Mouse (Mus musculus) hindbrain, postnatal 0 days (tissue): Measurements from ENCODE around the gene Eif3l. TPM values are rescaled to one million over a fixed set of nuclear protein-coding genes. Genes with fewer than 3 reads are reported as not detected.

Source experiments
- ATAC-seq: fragments of 200-750 bp; cut with Nextera tagmentation; 2 replicates; pipeline ENCODE4 v1.8.0; 2017; ENCODE audit warnings: mild to moderate bottlenecking, moderate TSS enrichment, moderate library complexity
- DNase-seq: peaks from one replicate; pipeline ENCODE4 v3.0.0-alpha.2; 2015; ENCODE audit warnings: low spot score
- H3K27ac ChIP-seq: fragments of 300-500 bp; sonication (generic); 2 replicates; pipeline ENCODE4 v1.5.1; 2014; ENCODE audit warnings: mild to moderate bottlenecking
- H3K27me3 ChIP-seq: fragments of 300-500 bp; sonication (generic); 2 replicates; pipeline ENCODE4 v1.6.1; 2014; ENCODE audit warnings: low read length, mixed read lengths; ENCODE audit not compliant: insufficient read depth
- H3K36me3 ChIP-seq: fragments of 300-500 bp; sonication (generic); 2 replicates; pipeline ENCODE4 v1.6.1; 2014; ENCODE audit warnings: low read length, mixed read lengths; ENCODE audit not compliant: insufficient read depth
- H3K4me1 ChIP-seq: fragments of 300-500 bp; sonication (generic); 2 replicates; pipeline ENCODE4 v1.6.1; 2014; ENCODE audit warnings: antibody characterized with exemption, low read length, mixed read lengths; ENCODE audit not compliant: insufficient read depth
- H3K4me2 ChIP-seq: fragments of 300-500 bp; sonication (generic); 2 replicates; pipeline ENCODE4 v1.6.1; 2014; ENCODE audit warnings: low read depth, mild to moderate bottlenecking, low read length, moderate library complexity, mixed read lengths
- H3K4me3 ChIP-seq: fragments of 300-500 bp; sonication (generic); 2 replicates; pipeline ENCODE4 v1.5.1; 2014; ENCODE audit warnings: low read length
- H3K9ac ChIP-seq: fragments of 300-500 bp; sonication (generic); replicated peaks from 2 replicates; pipeline ENCODE4 v1.6.1; 2014; ENCODE audit warnings: mild to moderate bottlenecking, low read length, moderate library complexity, mixed read lengths
- H3K9me3 ChIP-seq: fragments of 300-500 bp; sonication (generic); 2 replicates; pipeline ENCODE4 v1.6.1; 2016; ENCODE audit warnings: low read length, mixed read lengths
- CTCF ChIP-seq: IDR thresholded peaks from 2 replicates; pipeline ENCODE4 v1.5.1; 2016; ENCODE audit warnings: antibody characterized with exemption, control low read depth, low read depth
- WGBS: fragments of 180-500 bp; shearing (Covaris S2); extraction: QIAGEN DNeasy Blood & Tissue Kit; methylation state at CpG from one replicate; pipeline ENCODE4 v1.1.7; 2014; 5-methylcytosine and 5-hydroxymethylcytosine counted together
- polyA plus RNA-seq: library from polyadenylated mRNA; unstranded; fragments of >200 nt; fragmentation: Nextera tagmentation; extraction: Ambion mirVana; gene quantifications from 2 replicates; pipeline ENCODE4 v1.2.1, GENCODE M21; 2015
- total RNA-seq: library from RNA; depleted of rRNA; stranded (reverse); fragments of >200 nt; gene quantifications from 2 replicates; pipeline ENCODE4 v1.2.3, GENCODE M21; 2014

The Eif3l gene
- total and polyA plus RNA-seq, 2 experiments from 2014 or later, result 164 to 221 TPM

DNA sequence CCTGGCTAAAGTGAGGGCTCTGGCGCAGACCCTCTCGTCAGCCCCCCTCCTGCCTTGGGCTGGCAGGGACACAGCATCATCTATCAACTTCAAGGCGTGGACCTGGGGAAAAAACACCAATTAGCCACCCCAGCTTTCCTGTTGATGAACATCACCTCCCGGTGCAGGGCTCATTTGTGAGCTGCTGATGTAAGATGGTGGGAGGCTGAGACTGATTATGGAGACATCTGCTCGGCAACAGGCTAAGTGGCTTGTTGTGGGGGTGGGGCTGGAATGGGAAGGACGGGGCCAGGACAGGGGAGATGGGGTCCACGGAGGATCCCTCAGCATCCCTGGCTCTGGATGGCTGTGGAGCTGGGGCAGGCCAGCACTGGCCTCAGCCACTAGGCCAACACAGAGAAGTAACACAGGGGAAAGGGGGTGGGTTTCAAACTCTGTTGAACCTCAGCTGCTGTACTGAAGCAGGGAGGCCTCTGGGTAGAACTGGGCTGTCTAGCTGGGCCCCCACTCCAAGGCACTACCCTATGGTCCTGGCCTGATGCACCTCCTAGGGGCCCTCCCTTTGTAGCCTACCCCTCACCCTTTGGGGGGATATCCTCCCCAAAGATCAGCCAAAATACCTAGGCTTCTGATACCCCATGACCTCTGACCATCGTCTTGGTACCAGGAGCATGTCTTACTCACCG lies 24.7 kb upstream of the Eif3l start:
- Histone ChIP-seq H3K9ac (peak overlapping the region; percentile 41; the same call in 1 of the 2 replicates), H3K27me3 (no peaks in the 10 kb centered on the region), H3K36me3 (peaks cover 32% of the 10 kb centered on the region), H3K9me3 (no peaks in the 10 kb centered on the region), H3K4me3 (no peak overlapping the region), H3K4me2 (no peak overlapping the region), H3K4me1 (no peaks in the 10 kb centered on the region), H3K27ac (no peak overlapping the region)
- 51% methylated on average over 9 of the region's 9 CpGs for WGBS
- TF ChIP-seq CTCF, result no peak
- no peak for DNase-seq
- ATAC-seq, result peak; percentile 37; the same call in 1 of the 2 replicates

DNA sequence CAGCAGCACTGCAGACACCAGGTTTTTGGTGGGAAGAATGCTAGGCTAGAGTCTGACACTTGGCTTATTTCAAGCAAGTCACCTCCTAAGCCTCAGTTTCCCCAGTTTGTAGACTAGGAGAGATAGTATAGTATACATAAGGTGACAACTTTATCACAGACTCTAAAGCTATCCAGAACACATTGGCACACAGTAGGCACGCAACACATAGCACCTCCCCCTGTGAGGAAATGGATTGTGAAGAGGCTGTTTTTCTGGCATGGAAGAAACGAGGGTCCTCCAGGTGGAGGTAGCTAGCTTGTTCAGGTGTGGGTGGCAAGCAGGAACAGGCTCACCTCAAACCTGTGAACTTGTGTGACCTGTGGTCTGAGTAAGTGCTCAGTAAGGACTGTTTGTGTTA lies 24.0 kb upstream of the Eif3l start:
- no peaks in the 10 kb centered on the region for H3K9me3 ChIP-seq
- no peak for DNase-seq
- 0 out of 2 replicates have a peak overlapping the region, but pooled peaks have one; percentile 41 for H3K9ac ChIP-seq
- ATAC-seq, result no peak
- H3K27ac ChIP-seq, result no peak overlapping the region
- no peaks in the 10 kb centered on the region for H3K4me1 ChIP-seq
- WGBS, result 81% methylated on average over 2 of the region's 2 CpGs
- H3K27me3 ChIP-seq, result no peaks in the 10 kb centered on the region
- TF ChIP-seq CTCF, result no peak
- H3K36me3 ChIP-seq, result peaks cover 39% of the 10 kb centered on the region
- H3K4me3 ChIP-seq, result no peak overlapping the region
- H3K4me2 ChIP-seq, result no peak overlapping the region

GRCm38 (mm10) chr15:79051461-79052360 lies 23.3 kb upstream of the Eif3l start:
- Histone ChIP-seq H3K9ac (no peak overlapping the region), H3K36me3 (peaks cover 45% of the 10 kb centered on the region), H3K27ac (peak overlapping the region; percentile 36; the same call in 1 of the 2 replicates), H3K27me3 (no peaks in the 10 kb centered on the region), H3K4me2 (no peak overlapping the region), H3K4me3 (no peak overlapping the region), H3K9me3 (no peaks in the 10 kb centered on the region), H3K4me1 (no peaks in the 10 kb centered on the region)
- no peak for ATAC-seq
- DNase-seq, result no peak
- WGBS, result 69% methylated on average over 13 of the region's 13 CpGs
- no peak for TF ChIP-seq CTCF

- H3K27ac ChIP-seq, result no peak overlapping the region
- ATAC-seq, result no peak
- H3K4me3 ChIP-seq, result no peak overlapping the region
- TF ChIP-seq CTCF, result no peak
- no peak for DNase-seq
- no peaks in the 10 kb centered on the region for H3K9me3 ChIP-seq
- no peak overlapping the region for H3K9ac ChIP-seq
- no peaks in the 10 kb centered on the region for H3K4me1 ChIP-seq
- H3K4me2 ChIP-seq, result no peak overlapping the region
- no peaks in the 10 kb centered on the region for H3K27me3 ChIP-seq
- 84% methylated on average over 2 of the region's 2 CpGs for WGBS
- peaks cover 51% of the 10 kb centered on the region for H3K36me3 ChIP-seq
Observed at GRCm38 (mm10) chr15:79052366-79052765, 22.6 kb upstream of the Eif3l start.

DNA sequence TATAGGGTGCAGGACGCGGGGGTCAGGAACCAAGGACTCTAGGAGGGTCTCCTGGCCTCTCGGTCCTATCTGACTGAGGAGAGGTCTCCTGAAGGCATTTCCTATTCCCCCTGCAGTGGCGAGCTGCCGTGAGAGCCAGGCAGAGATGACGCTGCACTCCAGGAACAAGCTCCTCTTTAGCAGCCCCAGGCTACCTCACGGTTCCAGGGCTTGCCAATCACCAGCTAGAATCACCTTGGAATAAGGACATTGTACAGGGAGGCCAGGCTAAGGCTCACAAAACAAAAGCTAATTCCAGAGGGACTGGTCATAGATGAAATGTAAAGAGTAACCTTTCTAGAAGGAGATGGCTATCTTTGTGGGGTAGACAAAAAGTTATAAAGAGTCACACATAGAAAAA lies 18.4 kb upstream of the Eif3l start:
- no peak overlapping the region for H3K27ac ChIP-seq
- peaks cover 81% of the 10 kb centered on the region for H3K36me3 ChIP-seq
- no peak for TF ChIP-seq CTCF
- WGBS, result 93% methylated on average over 7 of the region's 7 CpGs
- no peak overlapping the region for H3K4me3 ChIP-seq
- H3K4me1 ChIP-seq, result 0 out of 2 replicates have a peak, but pooled peaks cover 2% of the 10 kb centered on the region
- DNase-seq (no peak), ATAC-seq (no peak)
- no peaks in the 10 kb centered on the region for H3K27me3 ChIP-seq
- no peak overlapping the region for H3K4me2 ChIP-seq
- no peaks in the 10 kb centered on the region for H3K9me3 ChIP-seq
- H3K9ac ChIP-seq, result no peak overlapping the region

GRCm38 (mm10) chr15:79057850-79058249 lies 17.1 kb upstream of the Eif3l start:
- Histone ChIP-seq H3K9me3 (no peaks in the 10 kb centered on the region), H3K4me1 (0 out of 2 replicates have a peak, but pooled peaks cover 2% of the 10 kb centered on the region), H3K9ac (no peak overlapping the region), H3K27ac (no peak overlapping the region), H3K27me3 (no peaks in the 10 kb centered on the region), H3K4me2 (no peak overlapping the region), H3K4me3 (no peak overlapping the region), H3K36me3 (peaks cover 73% of the 10 kb centered on the region)
- ATAC-seq (no peak), DNase-seq (no peak)
- 88% methylated on average over 6 of the region's 6 CpGs for WGBS
- no peak for TF ChIP-seq CTCF
